Mouse (Mus musculus): Measurements from ENCODE around the gene Sectm1a. TPM values are rescaled to one million over a fixed set of nuclear protein-coding genes. Genes with fewer than 3 reads are reported as not detected.
"Not testable (repeated sequence)": the region's sequence is repeated elsewhere in the genome, so short reads cannot be mapped to it uniquely, and the experiment has no call there.

Gene Sectm1a
- polyA plus RNA-seq, 1 experiment from 2014 or later: not detected

DNA sequence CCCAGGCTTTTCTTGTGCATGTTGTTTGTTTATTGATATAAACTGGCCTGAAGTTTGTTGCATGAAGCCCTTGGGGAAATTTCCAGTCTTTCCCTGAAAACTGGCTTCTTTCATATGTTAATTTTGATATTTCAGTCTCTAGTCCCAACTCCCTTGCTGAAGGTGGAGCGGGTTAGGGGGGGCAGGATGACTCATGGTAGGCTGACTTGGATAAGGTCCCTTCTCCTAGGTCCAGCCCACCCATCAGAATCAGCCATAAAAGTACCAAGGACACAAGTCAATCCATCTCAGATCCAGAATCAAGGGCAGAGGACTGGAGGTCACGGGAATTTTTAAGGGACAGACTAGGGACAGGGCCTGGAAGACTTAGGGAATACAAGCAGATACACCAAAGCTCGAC is 30.0 kb upstream of the Sectm1a start:
- H3K27ac ChIP-seq: no peak overlapping the region
- no peak overlapping the region for H3K4me3 ChIP-seq
- no peaks in the 10 kb centered on the region for H3K27me3 ChIP-seq (replicated peaks)
- no peak for ATAC-seq (ENCODE audit: low FRiP score, low read depth)
- no peaks in the 10 kb centered on the region for H3K36me3 ChIP-seq
- no peak overlapping the region for H3K9ac ChIP-seq
- no peak overlapping the region for H3K4me2 ChIP-seq (replicated peaks)
- H3K9me3 ChIP-seq: no peaks in the 10 kb centered on the region
- 89% methylated on average over 3 of the region's 3 CpGs for WGBS
- H3K4me1 ChIP-seq: no peaks in the 10 kb centered on the region

DNA sequence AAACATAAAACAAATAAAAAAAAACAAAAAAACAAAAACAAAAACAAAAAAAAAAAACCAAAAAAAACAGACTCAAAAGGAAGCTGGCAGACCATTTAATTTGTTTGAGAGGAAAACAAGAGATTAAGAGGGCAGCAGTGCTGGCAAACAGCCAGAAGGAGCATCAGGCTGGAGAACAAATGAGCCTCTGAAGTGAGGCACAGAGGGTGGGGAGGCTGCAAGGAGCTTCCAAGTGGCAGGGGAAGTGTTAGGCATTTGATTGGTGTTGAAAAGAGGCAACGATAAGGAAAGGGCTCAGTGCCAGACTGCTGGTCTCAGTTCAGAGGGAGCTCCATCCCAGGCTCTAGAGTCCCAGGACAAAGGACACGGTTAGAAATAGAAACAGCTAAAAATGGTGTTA is 29.0 kb upstream of the Sectm1a start:
- 16% methylated on average over 2 of the region's 2 CpGs for WGBS
- H3K9ac ChIP-seq: no peak overlapping the region
- no peaks in the 10 kb centered on the region for H3K27me3 ChIP-seq (replicated peaks)
- no peaks in the 10 kb centered on the region for H3K9me3 ChIP-seq
- no peaks in the 10 kb centered on the region for H3K36me3 ChIP-seq
- H3K4me1 ChIP-seq: no peaks in the 10 kb centered on the region
- no peak for ATAC-seq (ENCODE audit: low FRiP score, low read depth)
- no peak overlapping the region for H3K4me2 ChIP-seq (replicated peaks)
- no peak overlapping the region for H3K27ac ChIP-seq
- no peak overlapping the region for H3K4me3 ChIP-seq

DNA sequence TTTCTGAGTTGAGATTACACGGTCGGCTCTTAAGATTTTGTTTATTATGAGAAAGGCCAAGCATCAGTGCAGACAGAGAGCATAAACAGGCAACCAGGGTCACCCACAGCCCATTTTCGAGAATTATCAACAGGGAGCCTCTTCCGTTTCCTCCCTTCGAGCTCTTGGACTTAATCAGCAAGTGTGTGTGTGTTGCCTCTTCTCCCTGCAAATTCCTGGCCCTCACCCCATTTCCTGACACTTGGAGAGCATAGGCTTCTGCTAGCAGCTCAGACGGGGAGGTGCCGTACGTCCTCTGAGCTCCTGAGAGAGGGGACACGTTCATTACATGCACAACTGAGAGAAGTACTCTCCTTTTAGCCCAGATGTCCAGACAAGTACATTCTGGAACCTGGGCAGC is 27.0 kb upstream of the Sectm1a start:
- Histone ChIP-seq H3K36me3 (no peaks in the 10 kb centered on the region), H3K27me3 (replicated peaks) (no peaks in the 10 kb centered on the region)
- WGBS: 79% methylated on average over 9 of the region's 9 CpGs

DNA sequence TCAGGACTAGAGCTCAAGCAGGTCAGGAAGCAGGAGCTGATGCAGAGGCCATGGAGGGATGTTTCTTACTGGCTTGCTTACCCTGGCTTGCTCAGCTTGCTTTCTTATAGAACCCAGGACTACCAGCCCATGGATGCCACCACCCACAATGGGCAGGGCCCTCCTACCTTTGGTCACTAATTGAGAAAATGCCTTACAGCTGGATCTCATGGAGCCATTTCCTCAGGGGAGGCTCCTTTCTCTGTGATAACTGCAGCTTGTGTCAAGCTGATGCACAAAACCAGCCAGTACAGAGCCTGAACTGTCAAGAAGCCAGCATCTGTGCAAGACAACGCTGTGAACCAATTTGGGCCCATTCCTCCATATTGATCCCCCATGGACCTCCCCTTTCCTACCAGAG is 26.2 kb upstream of the Sectm1a start:
- not testable (repeated sequence) for H3K9ac ChIP-seq; H3K4me3 ChIP-seq; H3K9me3 ChIP-seq; H3K27ac ChIP-seq; H3K36me3 ChIP-seq; H3K4me2 ChIP-seq (replicated peaks); H3K27me3 ChIP-seq (replicated peaks); H3K4me1 ChIP-seq; ATAC-seq (ENCODE audit: low FRiP score, low read depth)
- 86% methylated on average over 1 of the region's 1 CpGs for WGBS

More for the DNA sequence above, 27.0 kb upstream of the Sectm1a start:
- H3K9me3 ChIP-seq: no peaks in the 10 kb centered on the region
- no peak for ATAC-seq (ENCODE audit: low FRiP score, low read depth)
- no peak overlapping the region for H3K9ac ChIP-seq
- no peaks in the 10 kb centered on the region for H3K4me1 ChIP-seq
- H3K4me2 ChIP-seq (replicated peaks): no peak overlapping the region
- H3K4me3 ChIP-seq: no peak overlapping the region
- no peak overlapping the region for H3K27ac ChIP-seq

DNA sequence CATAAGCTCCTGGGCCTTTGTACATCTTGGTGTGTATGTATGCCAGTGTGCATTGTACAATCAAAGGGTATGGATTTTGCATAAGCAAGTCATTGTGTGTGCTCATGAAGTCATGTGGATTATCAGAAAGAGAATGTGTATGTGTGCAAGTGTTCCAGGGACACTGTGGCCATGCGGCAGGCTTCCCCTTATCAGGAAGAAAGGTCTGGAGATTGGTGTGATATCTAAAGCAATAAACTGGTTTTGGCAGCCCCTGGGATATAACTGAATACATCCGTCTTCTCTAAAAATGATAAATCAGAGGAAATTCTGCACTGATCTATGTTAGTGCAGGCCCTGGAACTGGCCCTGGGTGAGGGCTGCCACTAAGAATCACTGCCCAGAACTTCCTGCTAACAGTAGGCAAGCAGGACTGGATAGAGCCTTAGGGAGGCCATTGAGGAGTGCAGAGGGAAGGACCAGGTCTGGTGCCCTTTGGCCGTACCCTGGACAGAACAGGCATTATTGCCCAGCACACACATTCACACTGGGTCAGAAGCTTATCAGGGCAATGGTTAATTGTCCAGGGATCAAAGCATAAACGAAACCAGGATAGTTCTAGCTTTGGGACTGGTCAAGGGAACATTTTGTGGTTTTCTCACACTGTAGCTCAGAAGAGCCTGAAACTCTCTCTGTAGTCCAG is 20.2 kb upstream of the Sectm1a start:
- Histone ChIP-seq H3K36me3 (no peaks in the 10 kb centered on the region), H3K27me3 (replicated peaks) (no peaks in the 10 kb centered on the region), H3K4me2 (replicated peaks) (no peak overlapping the region), H3K9ac (no peak overlapping the region), H3K4me1 (no peaks in the 10 kb centered on the region), H3K4me3 (no peak overlapping the region), H3K27ac (no peak overlapping the region), H3K9me3 (no peaks in the 10 kb centered on the region)
- no peak for ATAC-seq (ENCODE audit: low FRiP score, low read depth)
- 92% methylated on average over 4 of the region's 4 CpGs for WGBS

DNA sequence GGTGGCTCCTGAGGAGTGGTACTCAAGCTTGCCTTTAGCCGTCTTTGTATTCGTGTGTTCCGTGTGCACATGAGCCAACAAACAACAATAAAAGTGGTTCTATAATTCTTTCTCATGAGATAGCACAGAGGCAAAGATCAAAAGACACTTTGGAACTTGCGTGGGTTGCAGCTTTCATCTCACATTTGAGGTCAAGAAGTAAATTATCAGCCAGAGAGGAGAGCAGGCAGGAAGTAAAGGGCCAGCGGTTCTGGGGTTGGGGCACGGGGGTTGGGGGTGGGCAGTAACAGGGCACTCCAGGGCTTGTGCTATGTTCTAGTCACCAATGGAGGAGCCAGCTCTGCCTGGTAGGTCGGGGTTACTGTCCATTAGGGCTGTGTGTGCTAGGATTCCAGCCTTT is 19.7 kb upstream of the Sectm1a start:
- H3K9ac ChIP-seq: no peak overlapping the region
- 60% methylated on average over 7 of the region's 7 CpGs for WGBS
- H3K27ac ChIP-seq: no peak overlapping the region
- no peaks in the 10 kb centered on the region for H3K36me3 ChIP-seq
- ATAC-seq (ENCODE audit: low FRiP score, low read depth): no peak
- no peak overlapping the region for H3K4me3 ChIP-seq
- H3K27me3 ChIP-seq (replicated peaks): no peaks in the 10 kb centered on the region
- H3K9me3 ChIP-seq: no peaks in the 10 kb centered on the region
- H3K4me1 ChIP-seq: no peaks in the 10 kb centered on the region
- H3K4me2 ChIP-seq (replicated peaks): no peak overlapping the region

DNA sequence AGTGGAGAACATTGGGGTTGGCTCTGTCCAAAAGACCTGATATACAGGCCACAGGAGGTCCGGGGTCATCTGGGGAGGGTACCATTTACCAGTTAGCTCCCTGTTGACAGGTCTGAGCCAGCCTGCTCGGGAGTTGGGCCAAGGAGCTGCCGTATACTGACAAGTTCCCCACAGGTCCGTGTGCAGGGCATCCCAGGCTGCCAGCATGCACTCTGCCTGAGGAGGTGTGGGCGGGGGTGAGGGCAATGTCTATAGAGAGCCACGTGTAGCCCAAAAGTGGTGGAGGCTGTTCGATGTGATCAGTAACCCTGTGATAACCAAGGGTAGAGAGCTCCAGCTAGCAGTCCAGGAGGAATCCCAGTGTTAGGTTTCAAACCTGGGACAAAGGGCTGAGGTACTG is 18.7 kb upstream of the Sectm1a start:
- Histone ChIP-seq H3K36me3 (no peaks in the 10 kb centered on the region), H3K4me1 (no peaks in the 10 kb centered on the region), H3K4me2 (replicated peaks) (no peak overlapping the region), H3K9ac (no peak overlapping the region), H3K9me3 (no peaks in the 10 kb centered on the region), H3K27ac (no peak overlapping the region), H3K27me3 (replicated peaks) (no peaks in the 10 kb centered on the region), H3K4me3 (no peak overlapping the region)
- no peak for ATAC-seq (ENCODE audit: low FRiP score, low read depth)
- 80% methylated on average over 7 of the region's 7 CpGs for WGBS

DNA sequence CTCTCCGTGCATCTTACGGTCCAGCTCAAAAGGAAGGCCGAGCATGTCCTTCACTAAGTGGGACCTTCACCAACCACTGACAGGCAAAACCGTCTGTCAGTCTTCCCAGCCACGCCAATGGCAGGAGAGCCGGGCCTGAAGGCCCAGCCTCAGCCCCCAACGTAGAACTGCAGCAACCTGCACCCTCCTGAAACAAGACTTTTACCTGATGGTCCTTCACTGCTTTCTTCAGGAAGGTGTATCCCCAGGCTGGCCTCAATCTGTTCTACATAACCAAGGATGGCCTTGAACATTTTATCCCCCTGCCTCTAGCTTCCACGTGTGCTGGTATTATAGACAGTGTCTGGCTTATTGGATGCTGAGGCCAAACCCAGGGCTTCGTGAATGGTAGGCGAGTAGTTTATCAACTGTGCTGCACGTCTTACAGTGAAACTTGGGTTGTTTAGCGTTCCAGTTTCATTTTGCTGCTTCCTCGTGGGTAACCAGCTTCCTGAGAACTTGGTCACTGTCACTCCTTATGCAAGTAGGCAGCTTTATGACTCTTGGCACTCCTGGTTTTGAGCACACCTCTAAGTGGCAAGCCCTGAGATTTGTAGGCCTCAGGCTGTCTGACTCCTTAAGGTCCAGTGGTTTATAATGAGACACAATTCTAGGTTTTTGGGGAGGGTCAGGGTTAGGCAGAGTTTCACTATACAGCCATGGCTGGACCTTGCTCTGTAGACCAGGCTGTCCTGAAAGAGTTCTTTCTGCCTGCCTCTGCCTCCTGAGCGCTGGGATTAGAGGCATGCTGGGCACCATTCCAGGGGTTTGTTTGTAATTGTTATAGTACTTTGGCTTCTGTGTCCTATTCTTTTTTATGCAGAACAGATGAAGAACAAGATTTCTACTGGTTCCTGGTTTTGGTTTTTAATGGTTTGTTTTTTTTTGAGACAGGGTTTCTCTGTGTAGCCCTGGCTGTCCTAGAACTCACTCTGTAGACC is 11.9 kb upstream of the Sectm1a start:
- H3K27ac ChIP-seq: no peak overlapping the region
- no peaks in the 10 kb centered on the region for H3K27me3 ChIP-seq (replicated peaks)
- H3K9me3 ChIP-seq: no peaks in the 10 kb centered on the region
- H3K9ac ChIP-seq: no peak overlapping the region
- H3K4me3 ChIP-seq: no peak overlapping the region
- ATAC-seq (ENCODE audit: low FRiP score, low read depth): no peak
- H3K36me3 ChIP-seq: no peaks in the 10 kb centered on the region
- H3K4me2 ChIP-seq (replicated peaks): no peak overlapping the region
- 88% methylated on average over 14 of the region's 14 CpGs for WGBS
- H3K4me1 ChIP-seq: no peaks in the 10 kb centered on the region

DNA sequence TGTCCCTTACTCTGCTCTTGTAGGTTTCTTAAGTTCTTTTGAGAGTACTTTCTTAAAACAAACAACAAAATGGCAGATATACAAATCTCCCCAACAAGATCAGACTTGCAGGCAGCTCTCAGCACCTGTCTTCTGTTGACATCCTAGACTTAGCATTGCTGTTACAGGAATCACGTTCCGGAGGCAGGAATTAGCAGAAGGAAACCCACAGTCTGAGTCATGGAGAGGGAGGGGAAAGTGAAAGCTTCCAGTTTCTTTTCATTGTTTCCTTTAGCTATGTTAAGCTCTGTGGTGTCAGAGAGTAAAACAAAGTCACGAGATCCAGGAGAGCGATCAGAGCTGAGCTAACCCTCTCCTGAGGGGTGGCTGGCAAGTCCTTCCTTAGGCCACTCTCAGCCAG is 9.9 kb upstream of the Sectm1a start:
- ATAC-seq (ENCODE audit: low FRiP score, low read depth): no peak

DNA sequence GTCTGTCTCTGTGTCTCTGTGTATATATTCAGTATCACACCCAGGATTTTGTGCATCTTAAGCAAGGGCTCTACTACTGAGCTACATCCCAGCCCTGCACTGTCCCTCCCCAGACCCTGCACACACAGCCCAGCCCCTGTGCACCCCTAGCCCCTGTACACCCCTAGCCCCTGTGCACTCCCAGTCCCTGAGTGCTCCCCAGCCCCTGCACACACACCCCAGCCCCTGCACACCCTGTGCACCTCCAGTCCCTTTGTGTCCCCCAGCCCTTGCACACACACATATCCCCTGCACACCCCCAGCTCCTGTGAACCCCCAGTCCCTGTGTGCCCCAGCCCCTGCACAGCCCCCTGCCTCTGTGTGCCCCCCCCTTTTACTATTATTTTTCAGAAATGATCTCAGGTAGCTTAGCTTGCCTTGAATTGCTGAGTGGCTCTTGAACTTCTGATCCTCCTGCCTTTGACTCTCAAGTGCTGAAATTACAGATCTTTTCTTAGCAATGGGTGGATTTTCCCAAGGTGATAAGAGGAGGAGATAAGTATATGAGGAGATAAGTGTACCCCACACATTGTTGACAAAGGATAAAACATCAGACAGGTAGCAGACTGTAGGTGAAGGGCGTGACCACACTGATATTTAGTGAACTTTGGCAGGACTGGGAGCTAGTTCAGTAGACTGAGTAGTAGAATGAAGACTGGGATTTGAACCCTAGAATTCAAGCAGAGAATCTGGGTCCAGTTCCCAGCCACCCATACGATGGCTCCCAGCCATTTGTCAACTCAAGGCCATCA is 8.9 kb upstream of the Sectm1a start:
- no peak overlapping the region for H3K9ac ChIP-seq
- no peak overlapping the region for H3K4me3 ChIP-seq
- ATAC-seq (ENCODE audit: low FRiP score, low read depth): no peak
- H3K9me3 ChIP-seq: no peaks in the 10 kb centered on the region
- no peak overlapping the region for H3K4me2 ChIP-seq (replicated peaks)
- no peak overlapping the region for H3K27ac ChIP-seq
- no peaks in the 10 kb centered on the region for H3K4me1 ChIP-seq
- no peaks in the 10 kb centered on the region for H3K27me3 ChIP-seq (replicated peaks)
- 89% methylated on average over 2 of the region's 2 CpGs for WGBS
- H3K36me3 ChIP-seq: no peaks in the 10 kb centered on the region

More for the DNA sequence above, 9.9 kb upstream of the Sectm1a start:
- WGBS: 80% methylated on average over 4 of the region's 4 CpGs
- Histone ChIP-seq H3K9me3 (no peaks in the 10 kb centered on the region), H3K27me3 (replicated peaks) (no peaks in the 10 kb centered on the region), H3K4me2 (replicated peaks) (no peak overlapping the region), H3K4me1 (no peaks in the 10 kb centered on the region), H3K27ac (no peak overlapping the region), H3K36me3 (no peaks in the 10 kb centered on the region), H3K9ac (no peak overlapping the region), H3K4me3 (no peak overlapping the region)

DNA sequence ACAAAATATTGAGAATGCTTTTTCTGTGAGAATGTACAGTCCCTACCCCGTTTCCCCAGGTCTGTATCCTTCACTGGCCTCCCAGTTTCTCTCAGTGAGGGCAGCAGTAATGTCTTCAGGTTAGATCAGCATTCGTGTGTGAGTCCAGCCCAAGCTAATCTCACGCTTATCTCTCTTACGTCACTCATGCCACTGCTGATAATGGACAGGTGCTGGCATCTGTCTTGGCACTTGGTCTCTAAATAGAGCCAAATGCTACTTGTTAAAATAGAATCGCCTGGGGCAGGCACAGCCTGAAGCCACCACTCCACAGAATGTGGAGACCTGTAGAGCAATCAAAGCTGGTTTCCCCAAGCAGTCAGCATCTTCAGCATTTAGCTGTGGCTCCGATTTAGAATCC is 8.0 kb upstream of the Sectm1a start:
- Histone ChIP-seq H3K27me3 (replicated peaks) (no peaks in the 10 kb centered on the region), H3K27ac (no peak overlapping the region), H3K4me1 (no peaks in the 10 kb centered on the region), H3K9ac (no peak overlapping the region), H3K4me2 (replicated peaks) (no peak overlapping the region), H3K36me3 (no peaks in the 10 kb centered on the region), H3K9me3 (no peaks in the 10 kb centered on the region), H3K4me3 (no peak overlapping the region)
- WGBS: 89% methylated on average over 6 of the region's 6 CpGs
- no peak for ATAC-seq (ENCODE audit: low FRiP score, low read depth)

DNA sequence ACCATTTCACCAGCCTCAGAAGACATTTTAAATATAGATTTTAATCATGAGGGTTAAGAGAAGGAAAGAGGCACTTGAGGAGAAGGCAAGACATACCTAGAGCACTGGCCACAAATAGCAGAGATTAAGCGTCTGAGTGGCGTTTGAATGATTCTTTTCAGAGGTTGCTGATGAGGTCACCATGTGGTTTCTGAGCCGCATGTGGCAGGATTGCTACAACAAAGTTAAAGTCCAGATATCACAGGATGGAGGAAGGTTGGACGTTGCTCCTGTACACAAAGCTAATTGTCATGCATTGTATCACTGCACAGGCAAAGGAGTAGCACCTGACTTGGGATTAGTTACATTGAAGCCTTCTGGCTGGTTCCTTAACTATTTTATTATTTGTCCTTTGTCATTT is 5.3 kb upstream of the Sectm1a start:
- Histone ChIP-seq H3K9me3 (no peaks in the 10 kb centered on the region), H3K4me3 (no peak overlapping the region), H3K4me1 (no peaks in the 10 kb centered on the region), H3K4me2 (replicated peaks) (no peak overlapping the region), H3K36me3 (no peaks in the 10 kb centered on the region), H3K27ac (no peak overlapping the region), H3K9ac (no peak overlapping the region), H3K27me3 (replicated peaks) (no peaks in the 10 kb centered on the region)
- ATAC-seq (ENCODE audit: low FRiP score, low read depth): no peak
- 82% methylated on average over 4 of the region's 4 CpGs for WGBS
